Mouse (Mus musculus): Measurements from ENCODE around the gene Slc7a1. TPM values are rescaled to one million over a fixed set of nuclear protein-coding genes. Genes with fewer than 3 reads are reported as not detected.

Gene Slc7a1
- total and polyA plus RNA-seq, 3 experiments = 64.1 to 133 (median 80.9) TPM

DNA sequence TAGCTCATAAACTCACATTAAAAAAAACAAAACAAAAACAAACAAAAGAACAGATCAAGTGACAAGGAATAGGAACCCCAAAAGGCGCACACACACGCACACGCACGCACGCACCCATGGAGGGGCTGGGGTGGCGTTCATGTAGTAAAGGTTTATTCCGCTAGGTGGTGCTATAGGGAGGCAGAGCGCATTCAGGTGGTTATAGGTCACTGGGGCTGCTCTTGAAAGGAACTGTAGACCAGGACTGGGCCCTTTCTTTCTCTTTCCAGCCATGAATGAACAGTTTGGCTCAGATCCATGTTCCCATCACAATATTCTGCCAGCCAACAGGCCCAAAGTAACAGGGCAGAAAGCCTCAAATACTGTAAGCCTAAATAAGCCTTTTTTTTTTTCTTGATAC is 53.2 kb downstream of the Slc7a1 start:
- no peaks in the 10 kb centered on the region for H3K79me2 ChIP-seq (ENCODE audit: control insufficient read depth, insufficient read depth, low read length, poor library complexity)
- DNase-seq (ENCODE audit: low read depth, low spot score) = peak; percentile 60
- H3K27ac ChIP-seq (ENCODE audit: control insufficient read depth, low read depth, low read length) = no peak overlapping the region
- no peak overlapping the region for H3K9ac ChIP-seq (ENCODE audit: control insufficient read depth, low read depth, low read length, poor library complexity, severe bottlenecking)
- H3K36me3 ChIP-seq (ENCODE audit: control insufficient read depth in 1 of 2, insufficient read depth in 2 of 2, low read length in 2 of 2) = peaks cover 4 to 49% of the 10 kb centered on the region in 2 experiments
- H3K27me3 ChIP-seq (ENCODE audit: control insufficient read depth in 1 of 2, insufficient read depth in 2 of 2, low read length in 2 of 2) = no peaks in the 10 kb centered on the region
- no peak overlapping the region for H3K4me3 ChIP-seq (ENCODE audit: control insufficient read depth in 1 of 2, insufficient read depth in 1 of 2, low read depth in 2 of 2, low read length in 2 of 2)
- peak; percentile 54 for TF ChIP-seq SMC3 (IDR thresholded peaks at IDR 0.05; ENCODE audit: low read depth, low read length)
- peak; percentile 50 to 70 (median 65) for TF ChIP-seq CTCF (IDR thresholded peaks at IDR 0.05 in 2 of 3, conservative IDR thresholded peaks at IDR 0.05 in 1 of 3; ENCODE audit: control insufficient read depth in 1 of 3, insufficient read depth in 1 of 3, low read depth in 2 of 3, low read length in 3 of 3, poor library complexity in 1 of 3, severe bottlenecking in 1 of 3)
- TF ChIP-seq ZC3H11A (IDR thresholded peaks at IDR 0.05; ENCODE audit: low read depth, low read length) = peak; percentile 21; the same call in 1 of the 2 replicates
- peak; percentile 44 for TF ChIP-seq RAD21 (IDR thresholded peaks at IDR 0.05; ENCODE audit: low read depth, low read length)
- TF ChIP-seq NRF1 (IDR thresholded peaks at IDR 0.05; ENCODE audit: insufficient read depth, low read depth, low read length, poor library complexity, severe bottlenecking) = no peak
- no peak for TF ChIP-seq ZNF384 (IDR thresholded peaks at IDR 0.05; ENCODE audit: low read depth, low read length)
- no peaks in the 10 kb centered on the region for H3K4me1 ChIP-seq (ENCODE audit: control insufficient read depth in 1 of 2, insufficient read depth in 2 of 2, low read length in 2 of 2)
- no peaks in the 10 kb centered on the region for H3K9me3 ChIP-seq (replicated peaks; ENCODE audit: insufficient read depth, low read length)

DNA sequence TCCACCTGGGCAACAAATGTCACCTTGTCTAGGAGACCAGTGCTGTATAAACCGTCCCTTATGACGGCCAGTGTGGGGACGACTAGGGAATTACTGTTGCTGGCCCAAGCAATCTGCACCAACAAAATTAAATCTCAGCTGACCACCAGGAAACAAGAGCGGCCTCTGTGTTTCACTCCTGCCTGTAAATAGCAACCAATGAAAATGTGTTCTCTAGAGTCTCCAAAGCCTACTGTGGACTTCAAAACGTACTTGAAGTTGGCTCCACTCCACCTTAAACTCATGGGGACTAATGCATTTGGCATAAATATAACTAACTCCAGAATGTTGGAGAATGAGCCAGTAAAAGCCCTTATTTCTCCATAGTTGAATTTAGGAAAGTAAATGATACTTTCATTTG is 55.3 kb downstream of the Slc7a1 start:
- no peak overlapping the region for H3K9ac ChIP-seq (ENCODE audit: control insufficient read depth, low read depth, low read length, poor library complexity, severe bottlenecking)
- no peak for DNase-seq (ENCODE audit: low read depth, low spot score)
- TF ChIP-seq ZMIZ1 (IDR thresholded peaks at IDR 0.05; ENCODE audit: low read depth, low read length) (no peak), RCOR1 (IDR thresholded peaks at IDR 0.05; ENCODE audit: low read depth, low read length) (no peak), KAT2A (conservative IDR thresholded peaks at IDR 0.05; ENCODE audit: low read depth, low read length) (no peak), MEF2A (IDR thresholded peaks at IDR 0.05; ENCODE audit: extremely low read depth, insufficient replicate concordance, low read depth, low read length, poor library complexity, severe bottlenecking) (no peak), USF2 (IDR thresholded peaks at IDR 0.05; ENCODE audit: borderline replicate concordance in 1 of 2, insufficient read depth in 1 of 2, low read depth in 1 of 2, low read length in 2 of 2) (no peak), NELFE (IDR thresholded peaks at IDR 0.05; ENCODE audit: low read depth, low read length) (no peak), ZKSCAN1 (IDR thresholded peaks at IDR 0.05; ENCODE audit: low read depth, low read length) (no peak), POLR2A (IDR thresholded peaks at IDR 0.05; ENCODE audit: control insufficient read depth in 1 of 2, insufficient read depth in 1 of 2, low read depth in 1 of 2, low read length in 2 of 2, poor library complexity in 1 of 2) (no peak)
- H3K27ac ChIP-seq (ENCODE audit: control insufficient read depth, low read depth, low read length) = no peak overlapping the region
- no peaks in the 10 kb centered on the region for H3K79me2 ChIP-seq (ENCODE audit: control insufficient read depth, insufficient read depth, low read length, poor library complexity)
- H3K27me3 ChIP-seq (ENCODE audit: control insufficient read depth in 1 of 2, insufficient read depth in 2 of 2, low read length in 2 of 2) = no peaks in the 10 kb centered on the region
- no peak overlapping the region for H3K4me3 ChIP-seq (ENCODE audit: control insufficient read depth in 1 of 2, insufficient read depth in 1 of 2, low read depth in 2 of 2, low read length in 2 of 2)
- peaks cover 4 to 59% of the 10 kb centered on the region in 2 experiments for H3K36me3 ChIP-seq (ENCODE audit: control insufficient read depth in 1 of 2, insufficient read depth in 2 of 2, low read length in 2 of 2)
- no peaks in the 10 kb centered on the region for H3K9me3 ChIP-seq (replicated peaks; ENCODE audit: insufficient read depth, low read length)
- no peaks in the 10 kb centered on the region for H3K4me1 ChIP-seq (ENCODE audit: control insufficient read depth in 1 of 2, insufficient read depth in 2 of 2, low read length in 2 of 2)

Data from MEL (cell line).